Mouse (Mus musculus) large intestine, adult 2 months (tissue): ENCODE data around the gene Ttc7. TPM values are rescaled to one million over a fixed set of nuclear protein-coding genes. Genes with fewer than 3 reads are reported as not detected.

Experiments used
- DNase-seq: peaks from one replicate; pipeline ENCODE4 v3.0.0-alpha.2; 2012; ENCODE audit warnings: low read depth, low spot score
- WGBS: fragments of 180-500 bp; shearing (Covaris S2); methylation state at CpG from one replicate; pipeline ENCODE4 v1.1.7; 2018; 5-methylcytosine and 5-hydroxymethylcytosine counted together
- polyA plus RNA-seq: library from polyadenylated mRNA; depleted of rRNA; stranded (reverse); fragments of >200 nt; gene quantifications from 2 replicates; pipeline ENCODE4 v1.2.3, GENCODE M21; 2012; rRNA removed

Gene Ttc7
- polyA plus RNA-seq, 1 experiment: 61.2 TPM

DNA sequence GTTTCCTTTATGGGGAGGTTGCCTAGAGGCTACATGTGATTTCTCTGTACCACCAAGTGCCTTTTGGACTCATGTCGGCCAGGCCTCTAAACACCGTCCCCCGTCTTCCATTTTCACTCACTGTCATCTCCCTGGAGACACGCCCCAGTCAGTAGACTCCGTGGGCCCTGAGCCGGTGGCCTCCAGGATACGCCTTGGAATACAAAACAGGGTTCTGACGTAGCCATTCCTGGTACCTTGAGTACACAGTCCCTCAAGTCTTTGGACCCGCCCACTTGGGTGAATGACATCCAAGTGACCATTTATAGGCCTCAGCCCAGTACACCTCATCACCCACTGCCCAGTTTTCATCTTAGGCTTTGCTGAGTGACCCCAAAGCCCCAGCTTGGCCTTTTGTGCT lies 98.0 kb downstream of the Ttc7 start:
- WGBS: 76% methylated on average over 9 of the region's 9 CpGs
- no peak for DNase-seq

DNA sequence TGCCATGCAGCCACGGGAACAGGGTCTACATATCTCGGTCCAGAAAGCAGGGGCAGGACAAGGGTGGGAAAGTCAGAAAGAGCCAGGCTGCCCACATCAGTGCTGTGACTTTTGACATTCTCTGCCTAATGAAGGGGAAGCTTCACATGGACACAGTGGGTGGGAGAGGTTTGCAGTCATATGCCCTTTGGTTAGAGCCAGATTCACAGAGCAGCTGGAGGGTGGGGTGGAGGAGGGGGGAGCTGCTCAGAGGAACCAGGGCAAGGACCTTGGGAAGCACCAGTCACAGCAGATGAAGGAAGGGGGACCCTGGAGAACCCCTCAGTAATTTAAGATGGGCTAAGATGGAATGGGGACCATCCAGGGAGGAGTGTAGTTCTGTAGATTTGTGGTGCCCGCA lies 103.1 kb downstream of the Ttc7 start:
- WGBS: 84% methylated on average over 3 of the region's 3 CpGs
- no peak for DNase-seq

DNA sequence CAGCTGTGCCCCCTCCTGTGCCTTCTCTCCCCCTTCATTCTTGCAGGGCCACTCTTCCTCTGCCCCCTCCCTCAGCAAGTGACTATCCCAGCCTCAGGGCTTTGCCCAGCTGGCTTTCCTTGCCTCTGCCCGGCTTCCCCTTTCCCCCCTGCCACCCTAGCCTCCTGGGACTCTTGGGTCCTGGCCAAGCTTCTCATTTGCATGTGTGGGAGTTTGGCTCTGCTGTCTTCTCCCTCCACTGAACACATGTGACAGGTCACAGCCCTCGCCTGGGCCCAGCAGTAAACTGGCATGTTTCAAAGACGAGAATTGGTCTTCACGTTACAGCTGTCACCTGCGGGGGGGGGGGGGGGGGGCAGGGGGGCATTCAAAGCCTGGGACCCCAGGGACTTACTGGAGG lies 104.4 kb downstream of the Ttc7 start:
- DNase-seq: no peak
- WGBS: 32% methylated on average over 5 of the region's 5 CpGs

DNA sequence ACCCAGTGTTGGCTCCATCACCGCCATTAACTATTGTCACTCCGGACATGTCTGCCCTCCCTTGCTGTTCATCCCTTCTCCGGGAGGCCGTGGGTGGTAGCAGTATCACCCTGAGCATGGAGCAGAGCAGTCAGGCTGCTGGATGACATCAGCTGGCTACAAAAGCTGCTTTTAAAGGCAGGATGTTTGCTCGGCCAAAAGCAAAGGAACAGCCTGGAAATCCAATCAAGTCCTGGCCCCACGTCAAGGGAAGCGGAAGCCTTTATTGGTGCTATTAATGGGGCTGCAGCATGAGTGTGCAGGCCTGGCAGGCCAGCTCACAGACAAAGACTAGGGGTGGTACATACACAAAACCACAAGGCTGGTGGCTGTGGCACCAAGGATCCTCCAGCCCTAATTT lies 108.6 kb downstream of the Ttc7 start:
- WGBS: 40% methylated on average over 7 of the region's 7 CpGs
- no peak for DNase-seq

DNA sequence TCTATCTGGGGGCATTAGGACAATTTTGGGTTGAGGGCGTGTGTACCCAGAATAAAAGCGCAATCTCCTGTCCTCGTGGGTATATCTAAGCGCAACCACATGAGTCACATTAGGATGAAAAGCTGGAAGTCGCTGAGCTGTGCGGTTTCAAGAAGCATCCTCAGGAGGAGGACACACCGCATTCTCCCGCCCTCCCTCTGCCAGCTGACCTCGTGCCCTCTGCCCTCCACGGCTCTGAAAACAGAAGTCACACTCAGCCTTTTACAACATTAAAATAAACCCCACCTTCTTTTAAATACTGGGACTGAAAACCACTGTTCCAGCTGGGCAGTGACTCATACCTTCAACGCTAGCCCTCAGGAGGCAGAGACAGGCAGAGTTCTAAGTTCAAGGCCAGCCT lies 114.4 kb downstream of the Ttc7 start:
- WGBS: 60% methylated on average over 11 of the region's 11 CpGs
- no peak for DNase-seq

DNA sequence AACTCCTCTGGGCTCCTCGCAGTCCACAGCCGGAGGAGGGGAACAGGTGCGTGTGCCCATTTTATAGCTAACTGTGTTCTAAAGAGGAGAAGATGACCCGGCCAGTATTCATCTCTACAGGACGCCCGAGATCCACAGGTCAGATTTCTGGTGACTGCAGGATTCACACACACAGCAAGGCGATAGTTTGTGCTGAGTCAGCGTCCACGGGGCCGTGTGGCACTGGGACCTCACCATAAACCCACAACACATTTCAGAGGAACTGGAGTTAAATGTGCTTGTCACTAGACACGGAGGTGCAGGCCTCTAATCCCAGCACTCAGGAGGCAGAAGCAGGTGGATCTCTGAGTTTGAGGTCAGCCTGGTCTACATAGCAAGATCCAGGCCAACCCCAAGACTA lies 119.8 kb downstream of the Ttc7 start:
- WGBS: 87% methylated on average over 11 of the region's 11 CpGs

DNA sequence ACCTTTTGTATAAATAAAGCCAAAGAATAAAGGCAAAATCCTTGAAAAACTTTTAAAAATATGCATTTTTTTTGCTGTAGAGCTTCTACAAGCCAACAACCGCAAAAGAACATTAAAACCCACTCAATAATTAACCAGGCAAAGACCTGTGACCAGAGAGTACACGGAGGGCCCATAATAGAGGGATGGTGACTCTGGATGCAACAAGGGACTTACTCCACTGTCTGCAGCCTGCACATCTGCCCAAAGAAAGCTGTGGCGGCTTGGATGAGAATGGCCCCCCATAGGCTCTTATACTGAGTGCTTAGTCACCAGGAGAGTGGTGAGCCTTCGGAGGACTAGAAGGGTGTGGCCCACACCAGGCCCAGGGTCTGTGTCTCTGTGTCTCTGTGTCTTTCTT lies 120.8 kb downstream of the Ttc7 start:
- DNase-seq: no peak
- 67% methylated on average over 4 of the region's 4 CpGs for whole genome bisulfite sequencing

More for the DNA sequence above, 119.8 kb downstream of the Ttc7 start:
- no peak for DNase-seq

GRCm38 (mm10) chr17:87405576-87405975 lies 122.9 kb downstream of the Ttc7 start:
- WGBS: 72% methylated on average over 11 of the region's 11 CpGs
- DNase-seq: no peak

GRCm38 (mm10) chr17:87406646-87407045 lies 124.0 kb downstream of the Ttc7 start:
- WGBS: 83% methylated on average over 4 of the region's 4 CpGs
- no peak for DNase-seq

GRCm38 (mm10) chr17:87418082-87418481 lies 135.4 kb downstream of the Ttc7 start:
- 80% methylated on average over 7 of the region's 7 CpGs for WGBS
- DNase-seq: no peak

DNA sequence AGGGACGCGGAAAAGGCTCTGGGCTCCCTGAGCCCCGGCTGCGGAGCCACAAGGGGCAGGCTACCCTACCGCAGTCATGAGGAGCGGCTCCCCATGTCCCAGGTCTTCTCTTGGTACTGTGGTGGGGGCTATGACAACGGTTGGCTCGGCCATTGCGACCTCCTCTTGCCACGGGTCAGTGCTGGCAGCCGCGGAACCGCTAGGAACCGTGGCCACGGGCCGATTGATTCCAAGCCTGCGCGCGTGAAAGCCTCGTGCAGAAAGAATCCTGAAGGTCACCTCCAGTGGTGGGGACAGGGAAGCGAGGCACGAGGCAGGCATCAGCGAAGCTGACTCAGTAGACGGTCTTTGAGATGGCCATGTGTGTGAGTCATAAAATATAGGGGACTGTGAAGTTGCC lies 144.8 kb downstream of the Ttc7 start, which contains the start of gene Stpg4:
Gene Stpg4, minus strand, starts transcription at position 231 of the 400 bp plus-strand sequence.
- no peak for DNase-seq

GRCm38 (mm10) chr17:87429431-87429830 lies 146.7 kb downstream of the Ttc7 start:
- WGBS: 86% methylated on average over 3 of the region's 3 CpGs
- no peak for DNase-seq

More for the DNA sequence above, 144.8 kb downstream of the Ttc7 start, which contains the start of gene Stpg4:
- 72% methylated on average over 24 of the region's 24 CpGs for WGBS

Other genes starting within 250 kb of the Ttc7 start
- 3.6 and 3.7 TPM in 2 replicates for gene Socs5, start 175.2 kb upstream of the Ttc7 start, polyA plus RNA-seq
- 153 and 176 TPM in 2 replicates for gene Mcfd2, start 17.0 kb upstream of the Ttc7 start, polyA plus RNA-seq
- gene Stpg4, start 144.9 kb downstream of the Ttc7 start, polyA plus RNA-seq: not detected in 2 replicates
- gene Calm2, start 164.0 kb downstream of the Ttc7 start, polyA plus RNA-seq: 92.6 and 104 TPM in 2 replicates